Mouse (Mus musculus): Measurements from ENCODE around the gene Igfbp6. TPM values are rescaled to one million over a fixed set of nuclear protein-coding genes. Genes with fewer than 3 reads are reported as not detected.
"Not testable (repeated sequence)": the region's sequence is repeated elsewhere in the genome, so short reads cannot be mapped to it uniquely, and the experiment has no call there.

The Igfbp6 gene
- polyA plus RNA-seq, 1 experiment from 2014 or later = 0.26 TPM

GRCm38 (mm10) chr15:102150301-102151135 lies 6.4 kb downstream of the Igfbp6 start, which contains the start of gene Soat2:
TSS of gene Soat2 (plus strand) at chr15:102150526.
- Histone ChIP-seq H3K4me3 (0 out of 2 replicates have a peak within 1 kb of the TSS, but pooled peaks have one; percentile 28), H3K9me3 (no peaks in the 10 kb centered on the region), H3K27me3 (replicated peaks; ENCODE audit: low read depth, poor library complexity, severe bottlenecking) (peaks cover 15% of the 10 kb centered on the region), H3K36me3 (replicated peaks) (no peaks in the 10 kb centered on the region), H3K27ac (replicated peaks) (peak within 1 kb of the TSS; percentile 73), H3K4me1 (peaks cover 31% of the 10 kb centered on the region)
- 46% methylated on average over 20 of the region's 20 CpGs for WGBS
- peak; percentile 43 for DNase-seq (ENCODE audit: low spot score)

GRCm38 (mm10) chr15:102152646-102153045 lies 8.5 kb downstream of the Igfbp6 start:
- Histone ChIP-seq H3K27ac (replicated peaks) (peak overlapping the region; percentile 68), H3K27me3 (replicated peaks; ENCODE audit: low read depth, poor library complexity, severe bottlenecking) (0 out of 2 replicates have a peak, but pooled peaks cover 7% of the 10 kb centered on the region), H3K36me3 (replicated peaks) (no peaks in the 10 kb centered on the region), H3K4me3 (no peak overlapping the region), H3K4me1 (peaks cover 38% of the 10 kb centered on the region), H3K9me3 (no peaks in the 10 kb centered on the region)
- WGBS = 25% methylated on average over 4 of the region's 4 CpGs
- DNase-seq (ENCODE audit: low spot score) = no peak

GRCm38 (mm10) chr15:102155006-102155405 lies 10.8 kb downstream of the Igfbp6 start:
- H3K27ac ChIP-seq (replicated peaks); H3K4me3 ChIP-seq: not testable (repeated sequence)
- 95% methylated on average over 6 of the region's 6 CpGs for WGBS

GRCm38 (mm10) chr15:102156836-102157235 lies 12.7 kb downstream of the Igfbp6 start:
- WGBS = 34% methylated on average over 20 of the region's 20 CpGs
- peak overlapping the region; percentile 23; the same call in 1 of the 2 replicates for H3K4me3 ChIP-seq
- no peaks in the 10 kb centered on the region for H3K27me3 ChIP-seq (replicated peaks; ENCODE audit: low read depth, poor library complexity, severe bottlenecking)
- H3K4me1 ChIP-seq = peaks cover 27% of the 10 kb centered on the region
- H3K36me3 ChIP-seq (replicated peaks) = no peaks in the 10 kb centered on the region
- H3K9me3 ChIP-seq = no peaks in the 10 kb centered on the region
- peak; percentile 37 for DNase-seq (ENCODE audit: low spot score)
- H3K27ac ChIP-seq (replicated peaks) = peak overlapping the region; percentile 68

More at GRCm38 (mm10) chr15:102155006-102155405, 10.8 kb downstream of the Igfbp6 start:
- H3K36me3 ChIP-seq (replicated peaks); DNase-seq (ENCODE audit: low spot score); H3K27me3 ChIP-seq (replicated peaks; ENCODE audit: low read depth, poor library complexity, severe bottlenecking); H3K9me3 ChIP-seq: not testable (repeated sequence)
- H3K4me1 ChIP-seq = peaks cover 36% of the 10 kb centered on the region

- Histone ChIP-seq H3K9me3 (no peaks in the 10 kb centered on the region), H3K4me1 (peaks cover 24% of the 10 kb centered on the region), H3K36me3 (replicated peaks) (no peaks in the 10 kb centered on the region), H3K27me3 (replicated peaks; ENCODE audit: low read depth, poor library complexity, severe bottlenecking) (no peaks in the 10 kb centered on the region), H3K27ac (replicated peaks) (no peak overlapping the region), H3K4me3 (no peak overlapping the region)
- DNase-seq (ENCODE audit: low spot score) = no peak
- WGBS = 59% methylated on average over 27 of the region's 27 CpGs
Measured at GRCm38 (mm10) chr15:102160415-102161060, 16.4 kb downstream of the Igfbp6 start.

- DNase-seq (ENCODE audit: low spot score) = no peak
- H3K36me3 ChIP-seq (replicated peaks) = no peaks in the 10 kb centered on the region
- no peaks in the 10 kb centered on the region for H3K27me3 ChIP-seq (replicated peaks; ENCODE audit: low read depth, poor library complexity, severe bottlenecking)
- WGBS = 67% methylated on average over 3 of the region's 3 CpGs
- no peaks in the 10 kb centered on the region for H3K9me3 ChIP-seq
- H3K4me1 ChIP-seq = peaks cover 34% of the 10 kb centered on the region
- no peak overlapping the region for H3K27ac ChIP-seq (replicated peaks)
- H3K4me3 ChIP-seq = no peak overlapping the region
Measured at GRCm38 (mm10) chr15:102163900-102164693, 19.9 kb downstream of the Igfbp6 start.

GRCm38 (mm10) chr15:102165468-102166100 lies 21.4 kb downstream of the Igfbp6 start:
- Histone ChIP-seq H3K27ac (replicated peaks) (0 out of 2 replicates have a peak overlapping the region, but pooled peaks have one; percentile 24), H3K36me3 (replicated peaks) (no peaks in the 10 kb centered on the region), H3K27me3 (replicated peaks; ENCODE audit: low read depth, poor library complexity, severe bottlenecking) (no peaks in the 10 kb centered on the region), H3K4me3 (no peak overlapping the region), H3K4me1 (peaks cover 46% of the 10 kb centered on the region), H3K9me3 (no peaks in the 10 kb centered on the region)
- WGBS = 48% methylated on average over 6 of the region's 6 CpGs
- DNase-seq (ENCODE audit: low spot score) = no peak

- H3K9me3 ChIP-seq = no peaks in the 10 kb centered on the region
- no peaks in the 10 kb centered on the region for H3K27me3 ChIP-seq (replicated peaks; ENCODE audit: low read depth, poor library complexity, severe bottlenecking)
- WGBS = 41% methylated on average over 6 of the region's 6 CpGs
- peak; percentile 52 for DNase-seq (ENCODE audit: low spot score)
- H3K4me1 ChIP-seq = peaks cover 40% of the 10 kb centered on the region
- no peaks in the 10 kb centered on the region; the same call in 1 of the 2 replicates for H3K36me3 ChIP-seq (replicated peaks)
- H3K4me3 ChIP-seq = no peak overlapping the region
- H3K27ac ChIP-seq (replicated peaks) = peak overlapping the region; percentile 72
Measured at GRCm38 (mm10) chr15:102167620-102168021, 23.5 kb downstream of the Igfbp6 start.

GRCm38 (mm10) chr15:102169064-102169463 lies 24.9 kb downstream of the Igfbp6 start:
- no peaks in the 10 kb centered on the region for H3K27me3 ChIP-seq (replicated peaks; ENCODE audit: low read depth, poor library complexity, severe bottlenecking)
- H3K36me3 ChIP-seq (replicated peaks) = no peaks in the 10 kb centered on the region; the same call in 1 of the 2 replicates
- 60% methylated on average over 2 of the region's 2 CpGs for WGBS
- H3K4me3 ChIP-seq = no peak overlapping the region
- DNase-seq (ENCODE audit: low spot score) = no peak
- peak overlapping the region; percentile 35; the same call in 1 of the 2 replicates for H3K27ac ChIP-seq (replicated peaks)
- H3K9me3 ChIP-seq = no peaks in the 10 kb centered on the region
- peaks cover 40% of the 10 kb centered on the region for H3K4me1 ChIP-seq

- Histone ChIP-seq H3K27me3 (replicated peaks; ENCODE audit: low read depth, poor library complexity, severe bottlenecking) (no peaks in the 10 kb centered on the region), H3K4me3 (no peak overlapping the region), H3K36me3 (replicated peaks) (peaks cover 25% of the 10 kb centered on the region), H3K4me1 (peaks cover 18% of the 10 kb centered on the region), H3K27ac (replicated peaks) (no peak overlapping the region), H3K9me3 (no peaks in the 10 kb centered on the region)
- WGBS = 83% methylated on average over 3 of the region's 3 CpGs
- DNase-seq (ENCODE audit: low spot score) = no peak
Measured at GRCm38 (mm10) chr15:102173581-102173980, 29.4 kb downstream of the Igfbp6 start.

GRCm38 (mm10) chr15:102175736-102176319 lies 31.7 kb downstream of the Igfbp6 start:
- Histone ChIP-seq H3K27ac (replicated peaks) (no peak overlapping the region), H3K4me1 (peaks cover 4% of the 10 kb centered on the region; the same call in 1 of the 2 replicates), H3K9me3 (no peaks in the 10 kb centered on the region), H3K36me3 (replicated peaks) (peaks cover 40% of the 10 kb centered on the region), H3K4me3 (no peak overlapping the region), H3K27me3 (replicated peaks; ENCODE audit: low read depth, poor library complexity, severe bottlenecking) (no peaks in the 10 kb centered on the region)
- 87% methylated on average over 16 of the region's 16 CpGs for WGBS
- no peak for DNase-seq (ENCODE audit: low spot score)
